Mouse (Mus musculus): ENCODE results near the gene Bmp8a.
"Not testable (repeated sequence)": the region's sequence is repeated elsewhere in the genome, so short reads cannot be mapped to it uniquely, and the experiment has no call there.

Bmp8a gene

GRCm38 (mm10) chr4:123342642-123343470, at the start of gene Bmp8a:
Gene Bmp8a, minus strand, starts transcription at chr4:123343252.
- DNase-seq (ENCODE audit: low spot score): no peak

DNA sequence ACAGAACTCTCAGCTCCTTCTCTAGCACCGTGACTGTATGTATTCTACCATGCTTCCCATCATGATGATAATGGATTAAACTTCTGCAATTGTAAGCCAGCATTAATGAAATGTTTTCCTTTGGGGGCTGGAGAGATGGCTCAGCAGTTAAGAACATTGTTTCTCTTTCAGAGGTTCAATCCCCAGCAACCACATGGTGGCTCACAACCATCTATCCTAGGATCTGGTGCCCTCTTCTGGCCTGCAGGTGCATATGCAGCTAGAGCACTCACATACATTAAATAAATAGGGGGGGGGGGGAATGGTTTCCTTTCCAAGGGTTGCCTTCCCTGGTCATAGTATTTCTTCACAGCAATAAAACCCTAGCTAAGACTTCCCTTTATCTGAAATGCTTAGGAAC, 49.1 kb upstream of the Bmp8a start:
- no peak for DNase-seq (ENCODE audit: low spot score)

DNA sequence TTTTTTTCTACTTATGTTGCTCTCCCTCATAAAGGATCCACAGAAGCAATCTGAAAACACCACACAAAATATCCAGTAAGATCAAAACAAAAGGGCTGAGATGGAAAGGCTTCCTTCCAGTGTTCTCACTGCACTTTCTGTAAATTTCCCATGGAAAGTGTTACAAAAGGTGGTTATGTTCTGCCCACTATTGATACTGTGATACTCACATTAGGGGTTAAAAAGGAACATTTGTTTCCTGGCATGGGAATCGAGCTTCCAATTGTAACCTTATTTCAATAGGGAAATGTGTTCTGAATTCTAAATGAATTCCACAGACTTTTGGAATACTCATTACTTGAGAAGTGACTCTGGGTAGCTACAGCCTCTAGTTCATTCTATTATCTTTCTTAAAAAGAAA, 42.0 kb upstream of the Bmp8a start:
- DNase-seq (ENCODE audit: low spot score): no peak

- no peak for DNase-seq (ENCODE audit: low spot score)
These were observed 40.1 kb upstream of the Bmp8a start for GRCm38 (mm10) chr4:123383173-123383572.

DNA sequence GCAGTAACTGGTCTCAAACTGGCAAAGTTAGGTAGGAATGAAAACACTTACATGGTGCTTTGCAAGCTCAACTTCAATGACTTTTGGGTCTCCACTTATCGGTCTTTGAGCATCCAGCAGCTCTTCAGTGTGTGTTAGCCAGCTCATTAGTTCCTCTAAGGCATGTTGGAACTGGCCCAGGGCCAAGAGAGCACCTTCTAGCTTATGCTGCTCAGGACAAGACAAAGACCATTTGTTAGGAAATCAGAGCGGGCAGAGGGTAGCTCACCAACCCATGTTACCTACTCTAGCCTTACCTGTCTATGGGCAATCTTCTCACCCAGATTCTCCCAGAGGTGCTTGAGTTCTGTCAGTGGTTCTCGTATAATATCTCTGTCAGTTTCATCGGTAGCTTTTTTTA, 39.0 kb upstream of the Bmp8a start:
- DNase-seq (ENCODE audit: low spot score): no peak

GRCm38 (mm10) chr4:123381598-123381997, 38.5 kb upstream of the Bmp8a start:
- DNase-seq (ENCODE audit: low spot score): no peak

DNA sequence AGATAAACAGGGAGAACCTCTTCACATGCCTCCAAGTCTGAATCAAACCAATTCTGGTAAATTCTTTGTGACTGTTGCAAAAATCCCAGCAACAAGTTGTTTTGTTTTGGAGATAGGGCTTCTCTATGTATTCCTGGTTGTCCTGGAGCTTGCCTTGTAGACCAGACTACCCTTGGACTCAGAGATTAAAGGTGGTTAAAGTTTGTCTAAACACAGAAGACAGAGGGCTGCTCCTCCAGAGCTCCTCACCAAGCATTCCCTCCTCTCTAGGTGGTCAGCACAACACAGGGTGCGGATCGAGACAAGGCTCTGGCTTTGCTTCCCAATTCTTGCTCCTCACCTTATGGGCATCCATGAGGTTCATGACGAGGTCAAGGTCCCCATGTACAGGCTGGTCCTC, 33.0 kb upstream of the Bmp8a start:
- DNase-seq (ENCODE audit: low spot score): no peak

GRCm38 (mm10) chr4:123374316-123375008, 31.4 kb upstream of the Bmp8a start:
- DNase-seq (ENCODE audit: low spot score): no peak

DNA sequence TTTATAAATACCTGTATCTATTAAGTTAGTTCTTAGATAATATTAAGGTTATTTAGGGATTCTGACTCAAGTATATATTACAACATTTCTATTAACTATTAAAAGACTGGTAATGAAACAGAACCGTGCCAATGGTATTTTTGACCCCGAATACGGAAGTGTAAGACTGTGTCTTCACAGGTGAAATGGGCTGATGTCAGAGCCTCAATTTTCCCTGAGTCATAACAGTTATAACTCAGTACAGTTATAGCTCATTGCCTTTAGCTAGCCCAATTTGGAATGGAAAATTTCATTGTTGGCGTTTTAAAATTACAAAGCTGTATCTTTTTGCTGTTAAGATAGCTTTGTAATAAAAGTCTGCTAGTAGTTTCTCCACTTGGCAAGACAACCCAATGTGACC, 20.5 kb upstream of the Bmp8a start:
- DNase-seq (ENCODE audit: low spot score): no peak

DNA sequence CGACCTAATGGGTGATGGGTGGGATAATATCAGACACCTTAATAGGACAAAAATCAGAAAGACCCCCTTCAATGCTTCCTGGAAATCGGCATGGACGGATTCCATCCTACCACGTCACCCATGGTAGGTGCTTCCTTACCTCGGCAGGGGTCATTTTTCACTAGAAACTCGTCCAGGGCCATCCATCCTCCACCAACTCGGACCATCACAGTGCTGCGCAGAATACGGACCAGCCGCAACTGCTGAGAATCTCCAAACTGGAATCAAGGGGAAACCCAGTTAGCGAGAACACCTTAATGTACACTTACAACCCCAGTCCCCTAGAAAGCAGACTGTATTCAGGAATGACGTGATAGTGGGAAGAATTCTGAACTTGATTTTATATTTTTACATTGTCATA, 17.7 kb upstream of the Bmp8a start:
- no peak for DNase-seq (ENCODE audit: low spot score)

DNA sequence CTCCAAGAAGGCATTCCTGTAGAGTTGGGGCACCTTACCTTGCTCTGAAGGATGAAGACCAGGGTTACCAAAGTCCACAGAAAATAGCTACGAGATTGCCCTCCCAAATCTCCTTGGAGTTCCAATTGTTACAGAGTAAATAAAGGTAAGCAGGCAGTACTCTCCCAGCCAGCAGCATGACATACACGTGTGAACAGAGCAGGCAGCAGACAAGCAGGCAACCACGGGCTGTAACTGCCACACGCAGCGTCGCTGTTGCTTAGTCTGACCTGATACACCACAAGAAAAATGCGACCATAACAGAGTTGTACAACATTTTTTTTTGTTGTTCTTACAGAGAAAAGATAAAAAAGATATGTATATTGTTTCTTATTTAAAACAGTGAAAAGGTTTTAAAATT, 15.6 kb upstream of the Bmp8a start:
- DNase-seq (ENCODE audit: low spot score): no peak

GRCm38 (mm10) chr4:123355941-123356340, 12.9 kb upstream of the Bmp8a start:
- no peak for DNase-seq (ENCODE audit: low spot score)

DNA sequence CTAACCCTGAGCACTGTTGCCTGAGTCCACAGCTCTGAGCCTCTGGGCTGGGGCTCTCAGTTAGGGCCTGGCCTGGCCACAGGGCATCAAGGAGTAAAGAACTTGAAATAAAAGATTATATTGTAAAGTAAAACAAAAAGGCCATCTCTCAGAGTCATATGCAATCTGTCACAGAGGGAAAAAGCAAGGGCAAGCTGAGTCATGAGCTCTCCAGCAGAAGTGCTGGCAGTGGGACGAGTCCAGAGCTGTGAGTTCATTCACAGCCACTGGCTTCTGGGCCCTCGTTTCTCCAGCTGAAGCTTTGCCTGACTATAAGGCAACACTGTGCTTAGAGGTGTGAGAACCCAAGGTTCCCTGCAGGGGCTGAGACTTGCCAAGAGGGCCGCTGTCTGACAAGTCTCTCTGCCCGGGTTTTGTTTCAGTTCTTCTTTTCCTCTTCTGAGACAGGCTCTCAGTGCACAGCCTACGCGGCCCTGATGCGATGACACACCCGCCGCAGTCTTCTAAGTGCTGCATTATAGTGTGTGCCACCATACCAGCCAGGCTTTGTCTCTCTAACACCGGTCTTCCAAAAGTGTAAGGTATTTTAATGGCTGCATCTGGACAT, 10.3 kb upstream of the Bmp8a start:
- DNase-seq (ENCODE audit: low spot score): no peak

GRCm38 (mm10) chr4:123343471-123343789, 378 bp upstream of the Bmp8a start:
- no peak for DNase-seq (ENCODE audit: low spot score)

- DNase-seq (ENCODE audit: low spot score): no peak
These were observed 886 bp downstream of the Bmp8a start for GRCm38 (mm10) chr4:123342091-123342641.

DNA sequence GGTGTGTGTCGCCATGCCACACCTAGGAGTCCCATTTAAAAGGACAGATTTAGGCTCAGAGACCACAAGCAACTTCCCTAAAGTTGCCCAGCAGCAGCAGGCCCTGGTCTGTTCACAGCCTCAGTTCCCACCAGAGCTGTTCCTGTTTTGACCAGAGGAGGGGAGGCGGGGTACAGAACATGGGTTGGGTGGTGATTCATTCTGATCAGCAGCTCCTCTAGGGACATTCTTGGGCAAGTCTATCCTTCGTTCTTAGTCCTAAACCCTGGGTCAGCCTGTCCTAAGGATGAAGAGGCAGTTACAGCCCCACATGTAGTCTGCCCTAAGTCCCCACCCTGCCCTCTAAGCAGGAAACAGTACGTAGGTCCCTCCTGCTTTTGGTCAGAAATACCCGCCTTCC, 2.8 kb downstream of the Bmp8a start:
- DNase-seq (ENCODE audit: low spot score): no peak

DNA sequence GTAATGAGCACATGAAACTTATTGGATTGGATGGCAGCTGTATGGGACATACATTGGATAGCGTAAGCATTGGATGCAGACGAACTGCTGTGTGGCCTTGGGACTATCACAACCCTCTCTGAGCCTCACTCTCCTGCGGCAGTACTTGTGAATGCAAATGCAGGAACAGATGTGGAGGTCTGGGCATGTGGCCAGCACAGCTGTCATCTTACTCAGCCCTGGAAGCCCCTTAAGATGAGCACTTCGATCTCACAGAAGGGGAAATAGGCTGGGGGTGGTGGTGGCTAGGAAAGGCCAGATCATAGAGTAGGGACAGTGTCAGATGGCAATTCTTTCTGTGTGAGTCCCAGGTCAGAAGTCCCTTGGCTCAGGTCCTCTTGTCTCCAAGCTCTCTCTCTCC, 5.4 kb downstream of the Bmp8a start:
- DNase-seq (ENCODE audit: low spot score): no peak

GRCm38 (mm10) chr4:123335796-123336585, 7.1 kb downstream of the Bmp8a start:
- no peak for DNase-seq (ENCODE audit: low spot score)

GRCm38 (mm10) chr4:123335244-123335643, 7.8 kb downstream of the Bmp8a start:
- DNase-seq (ENCODE audit: low spot score): not testable (repeated sequence)

DNA sequence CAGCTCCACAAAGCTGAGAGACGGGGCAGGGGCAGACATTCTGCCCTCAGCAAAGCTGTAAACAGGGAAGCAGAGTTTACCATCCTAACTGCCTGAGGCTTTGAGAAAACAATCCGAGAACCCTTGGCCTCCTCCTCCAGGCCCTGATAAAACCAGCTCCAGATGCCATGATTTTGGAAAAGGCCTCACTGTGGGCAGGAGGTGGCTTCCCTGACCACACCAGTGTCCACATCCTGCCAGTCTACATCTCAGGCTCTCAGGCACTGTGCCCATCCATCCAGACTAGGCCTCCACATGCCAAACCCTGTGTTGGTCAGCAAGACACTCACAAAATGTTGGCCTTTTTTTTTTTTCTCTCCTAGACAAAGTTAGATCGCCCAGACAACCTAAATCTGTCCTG, 8.9 kb downstream of the Bmp8a start:
- DNase-seq (ENCODE audit: low spot score): no peak

DNA sequence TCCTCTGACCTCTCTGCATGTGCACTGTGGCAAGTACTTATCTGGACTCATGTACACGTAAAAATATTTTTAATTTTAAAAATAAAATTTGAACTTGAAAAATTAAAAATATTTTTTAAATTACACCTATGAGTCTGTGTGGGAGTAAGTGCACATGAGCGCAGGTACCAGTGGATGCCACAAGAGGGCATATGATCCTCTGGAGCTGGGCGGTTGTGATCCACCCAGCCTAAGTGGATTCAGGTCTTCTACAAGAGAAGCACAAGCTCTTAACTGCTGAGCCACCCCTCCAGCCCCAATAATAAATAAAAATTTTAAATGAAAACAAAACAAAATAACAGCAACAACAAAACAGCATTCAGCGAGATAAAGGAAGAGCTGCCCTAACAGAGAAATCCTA, 9.9 kb downstream of the Bmp8a start:
- DNase-seq (ENCODE audit: low spot score): no peak

GRCm38 (mm10) chr4:123331961-123332360, 11.1 kb downstream of the Bmp8a start:
- not testable (repeated sequence) for DNase-seq (ENCODE audit: low spot score)
